Mouse (Mus musculus) large intestine, adult 2 months (tissue): Measurements from ENCODE around the gene Cuedc2. TPM values are rescaled to one million over a fixed set of nuclear protein-coding genes. Genes with fewer than 3 reads are reported as not detected.

Experiments
- DNase-seq: peaks from one replicate; pipeline ENCODE4 v3.0.0-alpha.2; 2012; ENCODE audit warnings: low read depth, low spot score
- WGBS: fragments of 180-500 bp; shearing (Covaris S2); methylation state at CpG from one replicate; pipeline ENCODE4 v1.1.7; 2018; 5-methylcytosine and 5-hydroxymethylcytosine counted together
- polyA plus RNA-seq: library from polyadenylated mRNA; depleted of rRNA; stranded (reverse); fragments of >200 nt; gene quantifications from 2 replicates; pipeline ENCODE4 v1.2.3, GENCODE M21; 2012

Cuedc2 gene
- polyA plus RNA-seq, 1 experiment = 47.9 TPM

DNA sequence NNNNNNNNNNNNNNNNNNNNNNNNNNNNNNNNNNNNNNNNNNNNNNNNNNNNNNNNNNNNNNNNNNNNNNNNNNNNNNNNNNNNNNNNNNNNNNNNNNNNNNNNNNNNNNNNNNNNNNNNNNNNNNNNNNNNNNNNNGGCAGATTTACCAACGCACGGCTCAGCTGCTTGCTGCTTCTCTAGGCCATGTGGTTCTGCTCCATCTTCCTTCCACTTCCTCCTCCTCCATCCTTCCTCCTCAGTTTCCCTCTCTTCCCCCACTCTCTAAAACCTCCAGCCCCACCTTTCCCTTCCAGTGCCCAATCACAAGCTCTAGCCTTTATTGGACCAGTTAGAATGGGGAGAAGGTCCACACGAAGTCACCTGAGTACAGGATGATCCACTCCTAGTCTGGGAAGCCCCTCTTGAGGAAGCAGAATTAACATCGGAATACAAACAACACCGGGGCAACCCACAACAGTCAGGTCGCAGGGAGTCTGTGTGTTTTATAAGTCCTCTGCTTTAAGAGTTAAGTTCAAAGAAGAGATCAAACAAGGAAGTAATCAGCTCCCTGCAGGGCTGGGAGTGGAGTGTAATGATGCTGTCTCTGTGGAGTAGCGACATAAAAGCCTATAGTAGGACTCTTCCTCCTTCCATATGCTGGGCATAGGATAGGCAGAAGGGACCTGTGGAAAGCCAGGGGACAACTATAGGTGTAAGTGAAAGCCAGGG is 6.4 kb upstream of the Cuedc2 start:
- 8% methylated on average over 7 of the region's 7 CpGs for WGBS
- DNase-seq = no peak

GRCm38 (mm10) chr19:46339287-46339971 is 927 bp upstream of the Cuedc2 start:
- WGBS = 17% methylated on average over 7 of the region's 7 CpGs
- DNase-seq = no peak

DNA sequence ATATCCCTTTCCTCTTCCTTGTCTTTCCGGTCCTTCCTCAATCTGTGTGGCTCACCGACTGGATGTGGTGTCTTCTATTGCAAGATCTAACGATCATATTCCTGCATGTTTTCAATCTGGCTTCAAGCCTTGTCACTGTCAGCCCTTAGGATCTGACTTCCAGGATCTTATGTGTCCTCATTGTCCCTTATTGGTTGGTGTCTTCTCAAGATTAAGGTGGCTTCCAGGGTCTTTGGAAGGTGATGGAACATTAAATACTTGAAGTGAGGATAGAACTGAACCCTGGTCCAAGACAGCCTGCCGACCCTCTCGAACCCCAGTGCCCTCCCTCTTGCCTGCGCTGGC is 412 bp upstream of the Cuedc2 start:
- 26% methylated on average over 6 of the region's 6 CpGs for WGBS
- no peak for DNase-seq

DNA sequence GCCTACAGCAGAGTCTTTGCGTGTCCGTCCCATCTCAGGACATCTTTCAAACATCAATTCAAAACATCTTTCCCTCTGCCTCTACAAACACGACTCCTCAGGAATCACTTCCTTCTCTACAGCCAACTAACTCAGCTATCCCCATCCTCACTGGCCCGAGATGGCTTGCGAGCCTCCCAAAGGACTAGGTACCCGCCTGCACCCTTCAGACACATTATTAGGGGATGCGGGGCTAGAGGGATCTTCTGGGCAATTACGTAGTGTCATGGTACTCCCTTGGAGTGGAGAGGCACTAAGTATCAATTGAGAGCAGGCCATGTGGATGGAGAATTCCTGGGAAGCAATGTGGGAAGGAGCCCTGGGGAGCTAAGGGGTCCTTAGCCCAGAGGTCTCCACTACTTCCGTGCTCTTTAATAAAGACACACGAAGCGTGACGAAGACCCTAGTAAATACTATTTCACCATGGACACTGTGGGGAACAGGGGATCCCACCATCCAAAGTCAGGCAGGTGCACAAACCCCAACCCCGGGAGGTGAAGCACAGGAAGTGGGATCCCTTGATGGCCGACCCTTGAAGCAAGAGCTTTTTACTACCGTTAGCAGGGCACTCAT is 677 bp downstream of the Cuedc2 start:
- WGBS = 33% methylated on average over 15 of the region's 15 CpGs
- no peak for DNase-seq

DNA sequence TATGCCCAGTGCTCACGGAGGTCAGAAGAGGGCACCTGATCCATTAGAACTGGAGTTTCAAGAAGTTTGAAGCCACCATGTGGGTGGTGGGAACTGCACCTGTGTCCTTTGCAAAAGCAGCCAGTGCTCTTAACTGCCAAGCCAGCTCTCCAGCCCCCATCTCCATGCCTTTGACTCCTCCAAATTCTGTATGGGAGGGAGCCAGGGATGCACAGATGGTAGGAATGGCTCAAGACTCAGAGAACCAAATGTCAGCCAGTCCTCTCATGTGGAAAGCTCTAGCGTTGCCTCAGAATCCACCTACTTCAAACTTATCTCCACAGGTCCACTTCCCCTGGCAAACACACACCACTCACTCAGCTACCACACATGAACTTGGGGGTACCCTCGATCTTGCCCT is 4.6 kb downstream of the Cuedc2 start:
- no peak for DNase-seq
- WGBS = 92% methylated on average over 3 of the region's 3 CpGs

- no peak for DNase-seq
- WGBS = 77% methylated on average over 7 of the region's 7 CpGs
These were observed 5.7 kb downstream of the Cuedc2 start for GRCm38 (mm10) chr19:46332721-46333339.

DNA sequence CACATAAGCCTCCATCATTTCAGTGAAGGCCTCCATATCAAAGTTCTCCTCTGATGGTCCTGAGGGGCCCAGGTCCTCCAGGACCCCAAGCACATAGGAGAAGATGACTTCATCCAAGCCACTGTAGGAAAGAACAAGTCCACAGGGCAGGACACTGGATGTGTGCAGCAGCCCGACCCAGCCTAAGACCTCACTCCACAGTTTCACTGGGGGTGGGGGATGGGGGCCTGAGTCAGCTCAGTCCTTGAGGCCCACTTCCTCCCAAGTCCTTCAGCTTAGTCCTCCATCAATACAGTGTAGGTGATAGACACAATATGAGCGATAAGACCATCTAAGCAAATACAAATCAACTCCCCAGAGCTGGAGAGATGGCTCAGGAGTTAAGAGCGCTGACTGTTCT is 6.6 kb downstream of the Cuedc2 start:
- no peak for DNase-seq
- 82% methylated on average over 3 of the region's 3 CpGs for WGBS

DNA sequence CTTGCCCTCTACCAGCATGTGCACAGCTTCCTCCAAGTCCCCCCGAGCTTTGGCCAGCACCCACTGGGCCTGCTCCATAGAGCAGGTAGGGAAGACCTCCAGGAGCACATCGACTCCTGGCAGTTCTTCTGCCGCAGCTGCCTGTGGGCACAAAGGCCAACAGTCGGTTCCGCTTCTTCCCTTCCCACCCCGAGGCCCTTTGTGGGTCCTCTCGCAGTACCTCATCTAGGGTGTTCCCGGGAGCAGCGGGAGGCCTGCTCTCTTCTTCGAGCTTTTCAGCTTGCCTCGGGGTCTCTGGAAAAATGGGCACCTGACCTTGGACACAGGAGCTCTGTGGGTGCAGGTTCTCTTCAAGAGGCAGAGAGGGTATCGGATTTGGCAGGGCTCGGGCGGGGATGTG is 7.2 kb downstream of the Cuedc2 start:
- 92% methylated on average over 14 of the region's 14 CpGs for WGBS
- no peak for DNase-seq

- 95% methylated on average over 12 of the region's 12 CpGs for WGBS
- no peak for DNase-seq
These were observed 7.8 kb downstream of the Cuedc2 start for GRCm38 (mm10) chr19:46330696-46331095.

DNA sequence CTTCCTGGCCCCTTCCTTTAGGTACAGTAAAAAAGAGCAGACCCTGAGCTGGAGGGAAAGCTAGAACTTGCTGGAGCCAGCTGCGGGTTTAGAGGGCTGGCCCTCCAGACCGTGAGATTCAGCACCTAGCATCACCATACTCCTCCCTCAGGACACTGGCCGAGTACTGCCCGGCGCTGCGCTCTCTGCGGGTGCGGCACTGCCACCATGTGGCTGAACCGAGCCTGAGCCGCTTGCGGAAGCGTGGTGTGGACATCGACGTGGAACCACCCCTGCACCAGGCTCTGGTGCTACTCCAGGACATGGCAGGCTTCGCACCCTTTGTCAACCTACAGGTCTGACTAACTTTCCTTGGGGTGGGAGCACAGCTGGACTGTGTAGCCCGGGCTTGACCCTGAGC is 8.6 kb downstream of the Cuedc2 start:
- DNase-seq = no peak
- WGBS = 4% methylated on average over 16 of the region's 16 CpGs

DNA sequence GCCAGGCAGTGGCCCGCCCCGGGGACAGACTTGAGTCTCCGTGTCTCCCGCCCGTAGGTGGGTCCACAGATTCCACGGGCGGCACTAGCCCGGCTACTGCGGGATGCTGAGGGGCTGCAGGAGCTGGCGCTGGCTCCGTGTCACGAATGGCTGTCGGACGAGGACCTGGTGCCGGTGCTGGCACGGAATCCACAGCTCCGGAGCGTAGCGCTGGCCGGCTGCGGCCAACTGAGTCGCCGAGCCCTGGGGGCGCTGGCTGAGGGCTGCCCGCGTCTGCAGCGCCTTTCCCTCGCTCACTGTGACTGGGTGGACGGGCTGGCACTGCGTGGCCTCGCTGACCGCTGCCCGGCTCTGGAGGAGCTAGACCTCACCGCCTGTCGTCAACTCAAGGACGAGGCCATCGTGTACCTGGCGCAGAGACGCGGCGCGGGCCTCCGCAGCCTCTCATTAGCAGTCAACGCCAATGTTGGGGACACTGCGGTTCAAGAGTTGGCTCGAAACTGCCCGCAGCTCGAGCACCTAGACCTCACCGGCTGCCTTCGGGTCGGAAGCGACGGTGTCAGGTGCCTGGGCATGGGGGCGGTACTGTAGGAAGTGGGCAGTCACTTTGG is 9.4 kb downstream of the Cuedc2 start:
- DNase-seq = no peak
- whole genome bisulfite sequencing = 2% methylated on average over 50 of the region's 54 CpGs

- DNase-seq = no peak
- WGBS = under 1% methylated on average over 81 of the region's 81 CpGs
These were observed 10.1 kb downstream of the Cuedc2 start, which contains the start of gene Fbxl15 for GRCm38 (mm10) chr19:46328081-46329030. Gene Fbxl15, plus strand, starts transcription at chr19:46328184.

DNA sequence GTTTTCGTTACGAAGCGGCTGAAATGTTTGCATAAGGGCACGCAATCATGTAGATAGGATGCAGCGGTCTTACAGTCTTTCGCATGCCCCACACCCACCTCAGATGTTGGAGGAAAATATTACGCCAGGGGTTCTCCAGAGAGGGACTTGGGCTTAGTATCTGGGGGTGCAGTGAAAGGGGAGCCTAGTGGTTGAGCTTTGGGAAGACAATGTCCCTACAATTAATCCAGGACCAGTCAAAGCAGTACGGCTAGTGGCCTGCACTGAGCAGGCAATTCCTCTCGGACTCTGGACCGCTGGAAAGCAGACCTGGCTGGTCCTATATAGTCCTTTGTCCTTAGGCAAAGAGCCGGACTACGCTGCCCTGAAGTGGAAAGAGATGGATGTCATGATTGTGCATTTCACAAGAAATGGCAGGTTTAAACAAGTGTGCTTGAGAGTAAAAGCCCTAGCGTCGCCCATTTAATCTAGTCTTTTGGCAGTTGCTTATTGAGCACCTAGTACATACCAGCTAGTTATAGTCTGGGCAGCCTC is 10.9 kb downstream of the Cuedc2 start:
- DNase-seq = no peak
- WGBS = 21% methylated on average over 14 of the region's 14 CpGs

DNA sequence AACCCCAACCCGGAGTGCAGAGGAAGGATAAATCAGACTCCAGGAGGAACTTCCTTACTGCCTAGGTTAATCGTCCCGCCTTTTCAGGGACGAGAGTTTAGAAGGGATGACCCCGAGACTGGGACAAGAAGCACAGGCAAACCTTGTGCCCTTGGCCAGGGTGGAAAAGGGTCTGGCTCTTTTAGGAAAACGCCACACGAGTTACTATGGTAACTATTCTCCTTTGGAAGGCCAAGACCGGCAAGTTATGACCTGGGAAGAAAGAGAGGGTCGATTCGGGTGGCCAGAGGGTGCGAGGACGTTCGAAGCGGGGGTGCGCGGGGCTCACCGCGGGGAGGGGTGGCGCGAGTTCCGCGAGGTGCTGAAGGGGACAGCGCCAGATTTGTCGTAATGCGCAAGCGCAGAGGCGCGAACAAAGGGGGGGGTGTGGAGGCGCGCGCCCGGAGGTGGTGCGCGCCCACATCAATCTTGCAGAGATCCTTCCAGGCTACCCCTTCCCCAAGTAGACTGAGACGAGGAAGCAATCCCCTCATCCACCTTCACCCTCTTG is 11.7 kb downstream of the Cuedc2 start, which contains the start of gene Psd:
Psd (minus strand) TSS at position 401 of the 550 bp plus-strand sequence.
- whole genome bisulfite sequencing = 1% methylated on average over 35 of the region's 35 CpGs

DNA sequence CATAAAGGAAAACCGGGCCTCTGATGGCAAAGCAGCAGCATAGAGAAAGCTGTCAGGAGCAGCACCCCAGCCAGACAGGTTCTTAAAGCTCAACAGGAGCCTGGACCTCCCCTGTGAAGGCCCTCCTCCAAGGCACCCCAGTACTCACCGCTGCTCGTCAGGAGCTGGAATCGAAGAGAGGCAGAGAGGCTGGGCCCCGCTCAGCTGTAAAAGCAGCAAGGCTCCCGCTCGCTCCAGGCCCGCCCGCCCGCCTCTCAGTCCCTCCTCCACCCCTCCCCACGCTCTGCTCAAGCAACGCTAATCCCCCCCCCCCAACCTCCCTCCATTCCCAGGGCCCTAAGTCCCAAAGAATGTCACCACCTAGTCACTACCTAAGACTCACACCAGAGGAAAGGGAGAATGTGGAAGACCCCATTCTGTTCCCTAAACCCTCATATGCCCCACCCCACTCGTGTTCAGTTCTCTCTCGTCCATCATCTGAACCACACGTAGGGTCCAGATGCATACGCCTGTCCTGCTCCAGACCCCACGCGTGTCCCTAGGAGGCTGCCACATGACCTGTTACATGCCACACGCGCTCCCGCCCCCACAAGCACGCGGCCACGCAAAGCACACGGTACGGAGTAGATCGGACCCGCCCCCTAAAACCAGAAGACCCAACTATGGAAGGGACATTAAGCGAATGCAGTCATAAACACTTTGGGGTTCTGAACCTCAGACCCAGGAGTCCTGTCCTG is 12.3 kb downstream of the Cuedc2 start:
- 11% methylated on average over 29 of the region's 29 CpGs for WGBS

More for the DNA sequence above, 11.7 kb downstream of the Cuedc2 start, which contains the start of gene Psd:
- no peak for DNase-seq

GRCm38 (mm10) chr19:46324918-46325317 is 13.6 kb downstream of the Cuedc2 start:
- WGBS = 47% methylated on average over 5 of the region's 5 CpGs
- DNase-seq = no peak

More for the DNA sequence above, 12.3 kb downstream of the Cuedc2 start:
- no peak for DNase-seq

DNA sequence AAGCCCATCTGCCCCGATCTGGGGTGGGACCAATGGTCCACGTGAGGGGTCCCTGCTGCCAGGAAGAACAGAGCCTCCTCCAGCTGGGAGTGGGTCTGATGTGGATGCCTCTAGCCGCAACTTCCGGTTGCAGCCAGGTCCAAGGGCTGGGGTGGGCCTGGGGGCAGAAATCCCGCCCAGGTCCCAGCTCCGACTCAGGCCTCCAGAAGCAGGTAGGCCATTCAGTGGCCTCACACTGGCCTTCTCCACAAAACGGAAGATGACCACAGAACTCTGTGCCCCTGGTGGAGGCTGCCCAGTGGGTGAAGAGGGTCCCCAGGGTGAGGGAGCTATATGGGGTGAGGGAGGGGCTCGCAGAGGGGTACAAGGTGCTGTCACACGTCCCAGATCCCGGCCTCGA is 14.1 kb downstream of the Cuedc2 start:
- DNase-seq = no peak
- whole genome bisulfite sequencing = 66% methylated on average over 11 of the region's 11 CpGs

- DNase-seq = no peak
- WGBS = 57% methylated on average over 5 of the region's 5 CpGs
These were observed 14.8 kb downstream of the Cuedc2 start for GRCm38 (mm10) chr19:46323716-46324115.
